Mouse (Mus musculus) forebrain, embryonic 10.5 days (tissue): Measurements from ENCODE around the gene Cc2d2a. TPM values are rescaled to one million over a fixed set of nuclear protein-coding genes. Genes with fewer than 3 reads are reported as not detected.

ENCODE experiments used
- DNase-seq: peaks from one replicate; pipeline ENCODE4 v3.0.0-alpha.2; 2017; ENCODE audit warnings: low spot score; ENCODE audit errors: extremely low spot score
- H3K27ac ChIP-seq: fragments of 300-500 bp; sonication (generic); 2 replicates; pipeline ENCODE4 v1.5.1; 2016; ENCODE audit warnings: mild to moderate bottlenecking
- H3K27me3 ChIP-seq: fragments of 300-500 bp; sonication (generic); 2 replicates; pipeline ENCODE4 v1.6.1; 2016; ENCODE audit warnings: mild to moderate bottlenecking; ENCODE audit not compliant: poor library complexity, severe bottlenecking
- H3K36me3 ChIP-seq: fragments of 300-500 bp; sonication (generic); replicated peaks from 2 replicates; pipeline ENCODE4 v1.6.1; 2016; ENCODE audit warnings: mild to moderate bottlenecking, moderate library complexity
- H3K4me1 ChIP-seq: fragments of 300-500 bp; sonication (generic); 2 replicates; pipeline ENCODE4 v1.6.1; 2016
- H3K4me3 ChIP-seq: fragments of 300-500 bp; sonication (generic); 2 replicates; pipeline ENCODE4 v1.5.1; 2016; ENCODE audit warnings: mild to moderate bottlenecking, moderate library complexity
- H3K9me3 ChIP-seq: fragments of 300-500 bp; sonication (generic); 2 replicates; pipeline ENCODE4 v1.6.1; 2016; ENCODE audit warnings: mild to moderate bottlenecking, moderate library complexity
- WGBS: fragments of 180-500 bp; shearing (Covaris S2); methylation state at CpG from one replicate; pipeline ENCODE4 v1.1.7; 2016; 5-methylcytosine and 5-hydroxymethylcytosine counted together
- polyA plus RNA-seq: library from polyadenylated mRNA; unstranded; fragments of >200 nt; fragmentation: Nextera tagmentation; extraction: Ambion mirVana; gene quantifications from 2 replicates; pipeline ENCODE4 v1.2.1, GENCODE M21; 2016

Cc2d2a gene
- 9.3 and 9.8 TPM in 2 replicates for polyA plus RNA-seq

- peaks cover 43% of the 10 kb centered on the region for H3K4me1 ChIP-seq
- no peaks in the 10 kb centered on the region for H3K9me3 ChIP-seq
- DNase-seq: peak; percentile 74
- peak within 1 kb of the TSS; percentile 49 for H3K4me3 ChIP-seq
- H3K27me3 ChIP-seq: no peaks in the 10 kb centered on the region
- WGBS: 10% methylated on average over 19 of the region's 19 CpGs
- no peaks in the 10 kb centered on the region for H3K36me3 ChIP-seq
- peak within 1 kb of the TSS; percentile 84 for H3K27ac ChIP-seq
These were observed at the start of gene Cc2d2a for GRCm38 (mm10) chr5:43661997-43662961. Cc2d2a (plus strand) TSS chr5:43662346.

GRCm38 (mm10) chr5:43621575-43622299 is 40.4 kb upstream of the Cc2d2a start:
- Histone ChIP-seq H3K27me3 (no peaks in the 10 kb centered on the region), H3K36me3 (no peaks in the 10 kb centered on the region), H3K4me3 (no peak overlapping the region), H3K4me1 (no peaks in the 10 kb centered on the region), H3K27ac (no peak overlapping the region), H3K9me3 (no peaks in the 10 kb centered on the region)
- 84% methylated on average over 7 of the region's 7 CpGs for WGBS
- DNase-seq: no peak

- H3K27ac ChIP-seq: no peak overlapping the region
- H3K9me3 ChIP-seq: no peaks in the 10 kb centered on the region
- no peaks in the 10 kb centered on the region for H3K27me3 ChIP-seq
- no peak overlapping the region for H3K4me3 ChIP-seq
- WGBS: 83% methylated on average over 4 of the region's 4 CpGs
- H3K36me3 ChIP-seq: no peaks in the 10 kb centered on the region
- no peaks in the 10 kb centered on the region for H3K4me1 ChIP-seq
- no peak for DNase-seq
These were observed 36.7 kb upstream of the Cc2d2a start for GRCm38 (mm10) chr5:43625407-43625806.

GRCm38 (mm10) chr5:43634071-43634601 is 28.0 kb upstream of the Cc2d2a start:
- H3K36me3 ChIP-seq: no peaks in the 10 kb centered on the region
- 85% methylated on average over 5 of the region's 5 CpGs for WGBS
- H3K4me3 ChIP-seq: no peak overlapping the region
- H3K4me1 ChIP-seq: no peaks in the 10 kb centered on the region
- DNase-seq: no peak
- no peaks in the 10 kb centered on the region for H3K27me3 ChIP-seq
- no peak overlapping the region for H3K27ac ChIP-seq
- no peaks in the 10 kb centered on the region for H3K9me3 ChIP-seq

- H3K36me3 ChIP-seq: no peaks in the 10 kb centered on the region
- H3K27ac ChIP-seq: no peak overlapping the region
- no peak for DNase-seq
- H3K9me3 ChIP-seq: no peaks in the 10 kb centered on the region
- 50% methylated on average over 9 of the region's 9 CpGs for WGBS
- no peaks in the 10 kb centered on the region for H3K4me1 ChIP-seq
- H3K4me3 ChIP-seq: no peak overlapping the region
- no peaks in the 10 kb centered on the region for H3K27me3 ChIP-seq
These were observed 27.5 kb upstream of the Cc2d2a start for GRCm38 (mm10) chr5:43634602-43635081.

GRCm38 (mm10) chr5:43645020-43645419 is 17.1 kb upstream of the Cc2d2a start:
- no peaks in the 10 kb centered on the region for H3K9me3 ChIP-seq
- no peaks in the 10 kb centered on the region for H3K36me3 ChIP-seq
- H3K27ac ChIP-seq: no peak overlapping the region
- no peak for DNase-seq
- H3K27me3 ChIP-seq: no peaks in the 10 kb centered on the region
- 69% methylated on average over 4 of the region's 4 CpGs for WGBS
- no peaks in the 10 kb centered on the region for H3K4me1 ChIP-seq
- H3K4me3 ChIP-seq: no peak overlapping the region

- Histone ChIP-seq H3K36me3 (no peaks in the 10 kb centered on the region), H3K9me3 (no peaks in the 10 kb centered on the region), H3K27me3 (no peaks in the 10 kb centered on the region), H3K4me1 (no peaks in the 10 kb centered on the region), H3K4me3 (no peak overlapping the region), H3K27ac (no peak overlapping the region)
- 87% methylated on average over 12 of the region's 12 CpGs for WGBS
- peak; percentile 7 for DNase-seq
These were observed 14.9 kb upstream of the Cc2d2a start for GRCm38 (mm10) chr5:43647098-43647774.

GRCm38 (mm10) chr5:43661498-43661897 is 648 bp upstream of the Cc2d2a start:
- Histone ChIP-seq H3K27me3 (no peaks in the 10 kb centered on the region), H3K4me3 (no peak overlapping the region), H3K27ac (peak overlapping the region; percentile 84), H3K4me1 (peaks cover 43% of the 10 kb centered on the region), H3K9me3 (no peaks in the 10 kb centered on the region), H3K36me3 (no peaks in the 10 kb centered on the region)
- DNase-seq: no peak
- 94% methylated on average over 3 of the region's 3 CpGs for WGBS

- H3K9me3 ChIP-seq: no peaks in the 10 kb centered on the region
- WGBS: 64% methylated on average over 6 of the region's 6 CpGs
- no peaks in the 10 kb centered on the region for H3K27me3 ChIP-seq
- H3K4me3 ChIP-seq: peak overlapping the region; percentile 49; the same call in 1 of the 2 replicates
- no peaks in the 10 kb centered on the region for H3K36me3 ChIP-seq
- H3K27ac ChIP-seq: peak overlapping the region; percentile 84
- no peak for DNase-seq
- peaks cover 43% of the 10 kb centered on the region for H3K4me1 ChIP-seq
These were observed 1.4 kb downstream of the Cc2d2a start for GRCm38 (mm10) chr5:43663531-43663930.

GRCm38 (mm10) chr5:43665144-43665543 is 3.0 kb downstream of the Cc2d2a start:
- Histone ChIP-seq H3K36me3 (no peaks in the 10 kb centered on the region), H3K27ac (peak overlapping the region; percentile 62; the same call in 1 of the 2 replicates), H3K4me3 (peak overlapping the region; percentile 36), H3K9me3 (no peaks in the 10 kb centered on the region), H3K4me1 (peaks cover 43% of the 10 kb centered on the region), H3K27me3 (no peaks in the 10 kb centered on the region)
- DNase-seq: peak; percentile 25
- 23% methylated on average over 5 of the region's 5 CpGs for WGBS

- Histone ChIP-seq H3K9me3 (no peaks in the 10 kb centered on the region), H3K27ac (no peak overlapping the region), H3K36me3 (peaks cover 7% of the 10 kb centered on the region), H3K27me3 (no peaks in the 10 kb centered on the region), H3K4me3 (no peak overlapping the region), H3K4me1 (peaks cover 32% of the 10 kb centered on the region)
- 79% methylated on average over 8 of the region's 8 CpGs for WGBS
- DNase-seq: no peak
These were observed 7.0 kb downstream of the Cc2d2a start for GRCm38 (mm10) chr5:43669118-43669645.
